Mouse (Mus musculus): ENCODE results near the gene Rora. TPM values are rescaled to one million over a fixed set of nuclear protein-coding genes. Genes with fewer than 3 reads are reported as not detected.

Gene Rora
- polyA plus RNA-seq, 1 experiment from 2014 or later: 11.1 TPM

DNA sequence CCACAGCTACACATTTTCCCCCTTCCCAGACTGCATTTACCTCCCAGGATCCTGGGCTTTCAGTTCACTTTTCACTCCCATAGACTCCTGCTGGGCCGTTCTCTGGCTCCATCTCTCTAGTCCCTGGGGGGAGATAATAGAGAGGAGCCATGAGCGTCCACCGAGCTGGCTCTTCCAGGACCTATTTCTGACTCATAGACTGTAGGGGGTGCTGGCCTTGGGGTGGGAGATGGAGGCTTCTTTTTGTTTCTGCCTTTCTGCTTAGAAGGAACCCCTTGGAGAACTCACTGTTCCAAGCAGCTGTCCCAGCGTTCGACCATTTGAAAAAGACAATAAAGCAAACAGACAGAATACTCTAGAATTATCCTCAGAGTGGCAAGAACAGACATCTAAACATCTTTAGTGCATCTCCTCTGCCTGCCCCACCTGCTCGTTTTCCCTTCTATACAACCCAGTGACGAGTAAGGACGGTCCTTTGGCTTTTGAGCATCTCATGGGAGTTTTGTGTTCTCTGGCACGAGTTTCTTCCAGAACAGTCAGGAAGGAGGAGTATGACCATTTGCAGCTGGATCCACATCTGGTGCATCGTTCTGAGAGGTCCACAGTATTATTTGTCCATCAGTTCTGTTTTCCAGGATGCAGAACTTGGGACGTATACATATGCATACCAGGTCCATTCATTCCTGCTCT is 73.7 kb downstream of the Rora start:
- no peak for ATAC-seq (ENCODE audit: low read depth)
- peaks cover 1% of the 10 kb centered on the region; the same call in 1 of the 2 replicates for H3K36me3 ChIP-seq
- no peak overlapping the region for H3K27ac ChIP-seq (replicated peaks)
- no peak overlapping the region for H3K4me3 ChIP-seq
- H3K9ac ChIP-seq: no peak overlapping the region
- no peak overlapping the region for H3K4me2 ChIP-seq
- H3K9me3 ChIP-seq: peaks cover 3% of the 10 kb centered on the region
- no peaks in the 10 kb centered on the region for H3K4me1 ChIP-seq (replicated peaks)
- 65% methylated on average over 11 of the region's 11 CpGs for WGBS
- no peaks in the 10 kb centered on the region for H3K27me3 ChIP-seq

DNA sequence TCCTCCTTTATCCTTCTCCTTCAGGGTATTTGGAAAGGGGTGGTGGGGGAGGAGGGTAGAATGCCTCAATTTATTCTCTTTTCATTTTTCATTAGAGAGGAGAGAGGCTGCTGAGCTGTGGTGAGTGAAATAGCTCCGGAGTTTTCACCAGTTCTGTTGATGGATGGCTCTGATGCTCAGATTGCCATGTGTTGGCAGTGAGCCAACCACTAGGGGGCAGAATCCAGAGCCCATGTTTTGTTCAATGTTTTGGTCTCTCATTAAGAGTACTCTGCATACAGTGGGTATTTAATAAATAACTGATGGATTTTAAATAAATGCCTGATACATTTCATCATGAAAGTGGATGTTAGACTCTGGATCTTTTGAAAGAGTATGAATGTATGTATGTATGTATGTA is 77.9 kb downstream of the Rora start:
- peaks cover 9% of the 10 kb centered on the region; the same call in 1 of the 2 replicates for H3K4me1 ChIP-seq (replicated peaks)
- no peak for ATAC-seq (ENCODE audit: low read depth)
- H3K27me3 ChIP-seq: no peaks in the 10 kb centered on the region
- no peak overlapping the region for H3K9ac ChIP-seq
- H3K9me3 ChIP-seq: peaks cover 6% of the 10 kb centered on the region
- peaks cover 2% of the 10 kb centered on the region; the same call in 1 of the 2 replicates for H3K36me3 ChIP-seq
- no peak overlapping the region for H3K4me3 ChIP-seq
- WGBS: 41% methylated on average over 1 of the region's 1 CpGs
- no peak overlapping the region for H3K27ac ChIP-seq (replicated peaks)
- H3K4me2 ChIP-seq: no peak overlapping the region

DNA sequence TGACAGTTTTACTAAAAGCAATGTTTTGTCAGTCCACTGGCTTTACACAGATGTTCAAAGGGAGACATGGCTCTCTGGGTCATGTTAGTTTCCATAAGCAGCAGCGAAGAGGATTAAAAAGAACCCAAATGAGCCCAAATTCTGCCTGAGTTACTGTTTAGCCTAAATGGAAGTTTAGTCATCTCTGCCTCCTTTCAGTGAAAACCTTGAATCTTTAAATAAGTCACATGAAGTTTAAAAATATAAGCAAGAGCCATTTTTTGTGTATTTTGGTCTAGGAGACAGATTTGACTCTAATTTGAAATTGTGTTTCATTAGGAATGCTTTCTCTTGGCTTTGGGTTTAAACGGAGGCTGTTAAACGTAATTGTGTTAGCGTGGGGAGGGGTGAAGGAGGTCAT is 79.3 kb downstream of the Rora start:
- H3K4me2 ChIP-seq: no peak overlapping the region
- H3K36me3 ChIP-seq: peaks cover 2% of the 10 kb centered on the region; the same call in 1 of the 2 replicates
- H3K27me3 ChIP-seq: no peaks in the 10 kb centered on the region
- ATAC-seq (ENCODE audit: low read depth): no peak
- H3K9me3 ChIP-seq: peaks cover 6% of the 10 kb centered on the region
- H3K4me3 ChIP-seq: no peak overlapping the region
- no peak overlapping the region for H3K27ac ChIP-seq (replicated peaks)
- WGBS: 80% methylated on average over 4 of the region's 4 CpGs
- H3K4me1 ChIP-seq (replicated peaks): peaks cover 17% of the 10 kb centered on the region; the same call in 1 of the 2 replicates
- no peak overlapping the region for H3K9ac ChIP-seq

DNA sequence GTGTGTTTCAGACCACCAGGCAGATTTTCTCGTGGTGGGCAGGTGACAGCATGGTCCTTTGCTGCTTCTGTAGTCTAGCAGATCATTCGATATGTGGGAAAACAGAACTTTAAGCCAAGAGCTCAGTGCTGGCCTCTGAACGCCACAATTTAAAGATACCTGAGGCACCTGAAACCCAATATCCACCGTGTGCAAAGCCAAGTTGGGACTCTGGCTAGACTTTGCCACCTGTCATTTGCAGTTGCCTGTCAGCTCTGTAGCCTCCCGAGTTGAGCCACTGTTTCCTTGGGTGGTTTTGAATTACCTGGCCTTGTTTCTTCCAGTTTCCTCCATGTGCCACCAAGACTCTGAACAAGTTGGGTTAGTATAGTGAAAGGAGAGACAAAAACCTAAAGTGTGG is 82.3 kb downstream of the Rora start:
- ATAC-seq (ENCODE audit: low read depth): no peak
- Histone ChIP-seq H3K4me3 (no peak overlapping the region), H3K4me2 (no peak overlapping the region), H3K27me3 (no peaks in the 10 kb centered on the region), H3K36me3 (peaks cover 2% of the 10 kb centered on the region; the same call in 1 of the 2 replicates), H3K4me1 (replicated peaks) (peaks cover 17% of the 10 kb centered on the region; the same call in 1 of the 2 replicates), H3K27ac (replicated peaks) (no peak overlapping the region), H3K9me3 (peaks cover 6% of the 10 kb centered on the region), H3K9ac (no peak overlapping the region)
- WGBS: 89% methylated on average over 5 of the region's 5 CpGs

DNA sequence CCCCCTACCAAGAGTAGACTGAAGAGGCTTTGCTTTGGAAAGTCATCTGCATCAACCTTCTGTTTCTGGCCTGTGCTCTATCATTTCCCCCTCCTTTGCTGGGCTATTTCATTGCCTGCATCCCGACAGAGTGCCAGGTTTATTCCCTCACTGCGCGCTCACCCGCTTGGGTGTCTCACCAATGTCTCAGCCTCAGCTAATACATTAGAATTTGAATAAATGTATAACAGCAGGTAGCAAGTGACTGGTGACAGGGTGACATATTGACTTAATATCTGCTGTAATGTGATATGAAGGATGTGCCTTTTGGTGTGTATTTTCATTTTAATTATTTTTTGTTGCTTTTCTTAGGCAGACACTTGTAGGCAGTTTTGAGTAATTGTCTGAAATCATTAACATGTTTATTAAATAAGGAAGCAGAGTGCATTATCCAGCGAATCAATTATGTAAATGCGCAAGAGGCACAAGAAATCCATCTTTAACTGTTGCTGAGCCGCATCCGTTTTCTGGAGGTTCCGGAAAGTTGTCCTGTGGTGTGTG is 83.7 kb downstream of the Rora start:
- Histone ChIP-seq H3K27ac (replicated peaks) (peak overlapping the region; percentile 71), H3K4me3 (no peak overlapping the region), H3K36me3 (peaks cover 1% of the 10 kb centered on the region; the same call in 1 of the 2 replicates), H3K9ac (no peak overlapping the region), H3K4me1 (replicated peaks) (peaks cover 17% of the 10 kb centered on the region; the same call in 1 of the 2 replicates), H3K27me3 (no peaks in the 10 kb centered on the region), H3K4me2 (no peak overlapping the region), H3K9me3 (peaks cover 4% of the 10 kb centered on the region)
- peak; percentile 80 for ATAC-seq (ENCODE audit: low read depth)
- 55% methylated on average over 9 of the region's 9 CpGs for WGBS

DNA sequence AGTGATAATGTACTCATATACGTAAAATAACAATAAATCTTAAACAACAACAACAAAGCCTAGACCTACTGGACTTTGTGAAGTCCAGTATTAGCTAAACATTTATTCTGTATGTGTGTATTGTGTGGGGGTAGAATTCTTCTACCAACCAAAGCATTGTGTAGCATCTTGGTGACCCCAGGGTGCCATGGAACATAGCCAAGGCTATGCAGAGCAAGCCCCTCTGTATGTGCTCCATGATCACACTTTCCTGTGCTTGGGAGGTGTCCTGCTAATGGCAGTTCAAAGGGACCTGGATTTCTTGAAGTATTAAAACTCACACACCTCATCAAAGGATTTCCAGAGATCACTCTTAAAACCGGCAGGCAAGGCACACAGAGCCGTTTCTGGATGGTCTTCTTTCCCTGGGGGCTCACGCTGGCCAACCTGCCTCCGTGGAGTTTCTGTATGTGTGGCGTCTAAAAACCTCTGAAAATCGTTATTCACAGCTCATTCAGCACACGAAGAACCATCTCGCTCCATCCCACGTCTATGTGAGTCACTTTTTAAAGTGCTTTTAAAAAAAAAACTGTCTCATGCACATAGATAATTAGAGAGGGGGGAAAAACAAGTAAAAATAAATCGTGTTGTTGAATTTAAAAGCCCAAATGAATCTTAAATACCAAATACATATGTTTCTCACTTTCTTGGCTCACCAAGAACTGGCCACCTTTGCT is 92.5 kb downstream of the Rora start:
- H3K36me3 ChIP-seq: no peaks in the 10 kb centered on the region
- H3K4me1 ChIP-seq (replicated peaks): no peaks in the 10 kb centered on the region; the same call in 1 of the 2 replicates
- H3K27ac ChIP-seq (replicated peaks): no peak overlapping the region
- 75% methylated on average over 11 of the region's 11 CpGs for WGBS
- H3K9ac ChIP-seq: no peak overlapping the region
- H3K4me2 ChIP-seq: no peak overlapping the region
- ATAC-seq (ENCODE audit: low read depth): no peak
- no peaks in the 10 kb centered on the region for H3K9me3 ChIP-seq
- H3K27me3 ChIP-seq: no peaks in the 10 kb centered on the region
- H3K4me3 ChIP-seq: no peak overlapping the region

DNA sequence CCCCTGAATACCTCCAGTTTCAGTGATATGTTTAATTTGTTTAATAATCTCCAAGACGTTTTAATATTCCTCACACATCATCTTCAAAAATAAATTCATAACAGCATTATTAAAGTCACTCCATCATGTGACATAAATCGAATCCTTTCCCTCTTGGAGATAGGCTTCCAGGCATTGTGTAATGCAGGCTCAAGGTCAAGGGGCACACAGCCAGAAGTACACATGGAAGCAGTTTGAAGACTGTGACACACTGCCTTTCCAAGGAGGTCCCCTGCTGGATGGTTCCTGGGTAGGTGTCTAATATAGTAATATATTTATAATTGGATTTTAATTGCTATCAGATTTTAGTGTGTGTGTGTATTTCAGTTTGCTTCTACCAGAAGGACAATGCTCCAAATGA is 103.4 kb downstream of the Rora start:
- Histone ChIP-seq H3K4me3 (no peak overlapping the region), H3K9me3 (no peaks in the 10 kb centered on the region), H3K27me3 (no peaks in the 10 kb centered on the region), H3K9ac (no peak overlapping the region), H3K36me3 (no peaks in the 10 kb centered on the region), H3K4me2 (no peak overlapping the region), H3K27ac (replicated peaks) (no peak overlapping the region), H3K4me1 (replicated peaks) (peaks cover 38% of the 10 kb centered on the region)
- no peak for ATAC-seq (ENCODE audit: low read depth)
- 61% methylated on average over 2 of the region's 2 CpGs for WGBS

DNA sequence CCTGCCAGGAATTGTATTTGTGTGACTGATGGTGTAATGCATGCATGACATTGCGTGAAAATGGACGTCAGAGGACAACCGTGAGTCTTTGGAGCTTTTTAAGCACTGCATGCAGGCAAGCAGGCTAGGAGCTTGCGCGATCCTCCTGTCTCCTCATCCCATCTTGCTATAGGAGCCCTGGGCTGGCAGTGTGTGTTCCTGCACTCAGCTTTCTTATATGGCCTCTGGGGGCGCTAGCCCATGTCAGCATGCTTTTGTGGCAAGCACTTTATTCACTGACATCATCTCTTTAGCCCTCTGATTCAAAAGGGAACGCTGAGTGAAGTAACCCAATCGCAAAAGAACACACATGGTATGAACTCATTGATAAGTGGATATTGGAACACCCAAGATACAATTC is 105.7 kb downstream of the Rora start:
- Histone ChIP-seq H3K27me3 (no peaks in the 10 kb centered on the region), H3K4me3 (no peak overlapping the region), H3K9ac (no peak overlapping the region), H3K4me1 (replicated peaks) (peaks cover 33% of the 10 kb centered on the region), H3K27ac (replicated peaks) (no peak overlapping the region), H3K4me2 (no peak overlapping the region), H3K9me3 (no peaks in the 10 kb centered on the region), H3K36me3 (no peaks in the 10 kb centered on the region)
- no peak for ATAC-seq (ENCODE audit: low read depth)
- 77% methylated on average over 8 of the region's 8 CpGs for WGBS

DNA sequence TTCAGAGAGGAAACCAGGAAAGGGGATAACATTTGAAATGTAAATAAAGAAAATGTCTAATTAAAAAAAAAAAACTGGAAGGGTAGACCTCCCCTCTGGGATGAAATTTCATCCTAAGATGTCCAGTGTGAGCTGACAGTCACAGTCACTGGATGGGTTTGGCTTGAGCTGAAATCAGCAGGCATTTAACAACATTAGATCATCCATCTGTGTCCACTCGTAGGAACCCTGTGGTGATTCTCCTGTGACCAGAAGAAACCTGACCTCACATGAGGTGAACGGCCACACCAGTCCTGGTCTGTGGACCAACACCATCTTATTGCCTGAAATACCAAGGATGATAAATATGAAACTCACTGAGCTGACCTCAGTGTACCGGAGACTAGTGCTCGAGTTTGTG is 106.7 kb downstream of the Rora start:
- no peaks in the 10 kb centered on the region for H3K27me3 ChIP-seq
- peaks cover 28% of the 10 kb centered on the region for H3K4me1 ChIP-seq (replicated peaks)
- WGBS: 66% methylated on average over 4 of the region's 4 CpGs
- ATAC-seq (ENCODE audit: low read depth): no peak
- no peak overlapping the region for H3K4me2 ChIP-seq
- H3K4me3 ChIP-seq: no peak overlapping the region
- H3K9me3 ChIP-seq: no peaks in the 10 kb centered on the region
- H3K36me3 ChIP-seq: no peaks in the 10 kb centered on the region
- H3K27ac ChIP-seq (replicated peaks): no peak overlapping the region
- no peak overlapping the region for H3K9ac ChIP-seq

DNA sequence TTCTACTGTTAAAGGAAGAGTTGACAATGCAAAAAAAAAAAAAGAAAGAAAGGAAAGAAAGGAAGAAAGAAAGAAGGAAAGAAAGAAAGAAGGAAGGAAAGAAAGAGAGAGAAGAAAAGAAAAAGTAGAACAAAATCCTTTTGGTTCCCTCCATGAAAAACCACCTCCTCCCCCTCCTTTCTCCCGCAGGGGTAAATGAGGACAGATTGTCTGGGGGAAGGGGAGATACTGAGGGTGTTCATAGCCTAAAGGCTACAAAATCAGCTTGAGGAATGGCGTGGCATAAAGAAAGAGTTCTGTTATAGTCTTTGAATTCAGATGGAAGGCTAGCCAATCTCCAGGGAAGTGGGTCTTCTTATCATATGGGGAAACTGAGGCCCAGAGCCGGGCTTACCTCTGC is 107.3 kb downstream of the Rora start:
- no peak overlapping the region for H3K4me3 ChIP-seq

DNA sequence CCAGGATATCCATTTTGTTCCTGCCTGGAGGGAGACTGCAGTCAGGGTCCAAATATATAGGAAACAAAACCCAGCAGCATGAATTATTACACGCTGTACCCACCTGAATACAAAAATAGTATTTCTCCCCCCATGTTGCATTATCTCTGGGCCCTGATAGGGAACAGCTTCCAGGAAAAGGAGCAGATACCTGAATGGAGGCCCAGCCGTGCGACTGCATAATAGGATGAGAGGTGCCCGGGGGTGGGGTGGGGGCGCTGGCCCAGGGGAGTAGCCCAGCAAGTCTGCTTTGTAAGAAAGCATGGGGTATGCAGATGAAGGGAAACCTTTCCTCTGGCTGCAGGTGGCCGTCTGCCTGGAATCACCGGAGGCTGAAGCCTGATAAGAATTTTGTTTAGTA is 108.1 kb downstream of the Rora start:
- H3K4me3 ChIP-seq: no peak overlapping the region
- peaks cover 15% of the 10 kb centered on the region for H3K4me1 ChIP-seq (replicated peaks)
- H3K9me3 ChIP-seq: no peaks in the 10 kb centered on the region
- H3K27ac ChIP-seq (replicated peaks): no peak overlapping the region
- WGBS: 40% methylated on average over 7 of the region's 7 CpGs
- H3K36me3 ChIP-seq: no peaks in the 10 kb centered on the region
- no peak overlapping the region for H3K9ac ChIP-seq
- no peaks in the 10 kb centered on the region for H3K27me3 ChIP-seq
- no peak overlapping the region for H3K4me2 ChIP-seq
- no peak for ATAC-seq (ENCODE audit: low read depth)

More for the DNA sequence above, 107.3 kb downstream of the Rora start:
- H3K4me2 ChIP-seq: no peak overlapping the region
- ATAC-seq (ENCODE audit: low read depth): no peak
- no peaks in the 10 kb centered on the region for H3K27me3 ChIP-seq
- no peak overlapping the region for H3K27ac ChIP-seq (replicated peaks)
- H3K9ac ChIP-seq: no peak overlapping the region
- no peaks in the 10 kb centered on the region for H3K36me3 ChIP-seq
- peaks cover 23% of the 10 kb centered on the region for H3K4me1 ChIP-seq (replicated peaks)
- 58% methylated on average over 3 of the region's 3 CpGs for WGBS
- no peaks in the 10 kb centered on the region for H3K9me3 ChIP-seq

DNA sequence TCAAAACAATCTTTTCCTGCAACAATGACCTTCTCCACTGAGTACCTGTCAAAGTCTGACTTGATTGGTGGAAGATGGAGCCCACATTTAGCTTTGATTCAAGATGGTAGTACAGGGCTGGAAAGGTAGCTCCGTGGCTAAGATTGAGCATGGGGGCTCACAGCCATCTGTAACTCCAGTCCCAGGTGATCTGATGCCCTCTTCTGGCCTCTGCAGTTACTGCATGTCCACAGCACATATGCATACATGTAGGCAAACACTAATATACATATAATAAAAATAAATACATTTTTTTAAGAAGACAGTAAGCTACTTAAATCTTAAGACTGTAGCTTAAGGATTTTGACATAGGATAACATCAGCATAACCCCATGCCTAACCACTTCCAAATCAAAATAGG is 112.0 kb downstream of the Rora start:
- Histone ChIP-seq H3K9me3 (no peaks in the 10 kb centered on the region), H3K4me2 (no peak overlapping the region), H3K4me1 (replicated peaks) (peaks cover 24% of the 10 kb centered on the region), H3K27ac (replicated peaks) (no peak overlapping the region), H3K9ac (no peak overlapping the region), H3K27me3 (no peaks in the 10 kb centered on the region), H3K4me3 (no peak overlapping the region), H3K36me3 (no peaks in the 10 kb centered on the region)
- ATAC-seq (ENCODE audit: low read depth): no peak
- 68% methylated on average over 1 of the region's 1 CpGs for WGBS
